Mouse (Mus musculus) olfactory bulb, adult 2 months (tissue): Measurements from ENCODE around the gene Lbr.

Experiments
- CTCF ChIP-seq: fragments of 200-500 bp; IDR thresholded peaks from 2 replicates; pipeline ENCODE4 v1.5.1; 2012; ENCODE audit warnings: low read depth, mild to moderate bottlenecking, low read length, moderate library complexity; ENCODE audit not compliant: insufficient read depth
- POLR2A ChIP-seq: fragments of 200-500 bp; IDR thresholded peaks from 2 replicates; pipeline ENCODE4 v1.6.1; 2012; ENCODE audit warnings: mild to moderate bottlenecking, low read depth, low read length, moderate library complexity; ENCODE audit not compliant: insufficient read depth

- TF ChIP-seq POLR2A = no peak
- no peak for TF ChIP-seq CTCF
These were observed 4.7 kb downstream of the Lbr start for GRCm38 (mm10) chr1:181838111-181838510.
